Mouse (Mus musculus) left cerebral cortex, postnatal 4 days (tissue): ENCODE measurements at regions not wholly inside any gene's neighbourhood (a gene's known extent, or its start where the extent isn't known, plus 50 kb on each side); places are given as distances from the start of the nearest gene placed in this dataset. TPM values are rescaled to one million over a fixed set of nuclear protein-coding genes. Genes with fewer than 3 reads are reported as not detected.

Experiments
- DNase-seq: peaks from one replicate; pipeline ENCODE4 v3.0.0-alpha.2; 2022
- intact Hi-C: fragments of 180-260 bp; cut with DNase I; formaldehyde crosslinking; loops from one replicate; pipeline ENCODE4 v1.15.1; 2025
- microRNA-seq: library from miRNA; unstranded; fragments of <30 nt; microRNA quantifications from one replicate; pipeline ENCODE4 v1.2.0, GENCODE M21; 2022

DNA sequence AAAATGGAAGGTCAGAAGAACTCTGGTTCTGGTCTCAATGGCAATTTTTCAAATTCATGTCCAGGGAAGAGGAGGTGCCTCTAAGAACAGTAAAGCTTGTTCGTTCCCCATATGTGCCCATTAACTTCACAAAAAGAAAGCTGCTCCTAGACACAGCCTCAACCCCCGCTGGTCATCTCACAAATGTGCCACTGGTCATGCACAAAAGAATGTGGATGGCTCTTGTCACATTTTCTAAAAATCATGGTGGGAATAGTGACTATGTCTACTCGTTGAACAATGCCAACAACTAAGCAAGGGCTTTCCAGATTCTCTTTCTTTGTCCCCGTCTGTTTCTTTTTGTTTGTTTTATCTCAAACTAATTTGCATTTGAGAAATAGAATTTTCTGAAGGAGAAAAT lies 510.3 kb upstream of the Mms22l start:
- DNase-seq, result no peak
- intact Hi-C loops, result no loop called here

DNA sequence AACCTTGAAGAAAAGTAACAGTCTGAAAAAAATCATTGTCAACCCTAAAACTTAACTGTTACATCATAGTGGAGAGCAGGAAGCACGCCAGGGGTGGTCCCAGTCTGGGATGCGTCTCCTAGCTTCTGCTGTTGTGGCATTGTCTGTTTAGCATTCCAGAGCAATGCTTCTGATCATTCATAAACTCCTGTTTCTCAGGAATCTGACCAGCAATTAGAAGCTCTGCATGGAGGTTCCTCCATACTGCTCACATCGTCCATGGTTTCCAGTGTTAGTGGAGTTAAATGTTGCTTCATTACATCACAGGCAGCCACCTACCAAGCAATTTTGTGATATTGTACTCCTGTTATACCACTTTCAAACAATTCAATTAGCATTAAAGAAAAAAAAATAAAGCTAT lies 502.4 kb upstream of the Mms22l start:
- intact Hi-C loops, result no loop called here
- no peak for DNase-seq

DNA sequence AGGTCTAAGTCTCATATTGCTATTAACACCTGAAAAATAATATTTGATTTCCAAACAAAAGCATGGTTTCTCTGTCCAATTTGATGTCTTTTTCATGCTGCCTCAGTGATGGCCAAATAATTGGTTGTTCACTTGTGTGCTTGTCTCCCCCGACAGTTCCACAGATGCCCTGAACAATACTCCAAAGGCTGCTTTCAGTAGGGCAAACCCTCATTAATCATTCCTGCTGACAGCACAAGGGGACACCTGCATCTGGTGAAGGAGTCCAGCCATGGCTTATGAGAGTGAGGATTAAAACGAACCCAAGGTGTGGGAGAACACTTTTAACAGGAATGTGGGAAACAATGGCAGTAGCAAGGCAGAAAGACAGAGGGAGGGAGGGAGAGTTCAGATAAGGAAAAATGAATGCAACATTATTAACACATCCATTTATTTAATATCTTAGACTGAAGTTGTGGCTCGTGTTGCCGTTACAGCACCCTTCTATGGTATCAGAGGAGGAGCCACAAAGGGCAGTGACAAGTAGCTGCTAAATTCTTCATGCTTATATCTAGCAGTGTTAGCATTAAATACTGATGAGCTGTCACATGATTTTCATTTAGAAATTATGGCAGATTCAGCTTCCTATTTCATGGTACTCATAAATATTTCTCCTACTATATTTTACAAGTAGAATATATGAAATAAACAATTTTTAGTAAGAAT lies 501.8 kb upstream of the Mms22l start:
- DNase-seq, result no peak
- intact Hi-C loops, result no loop called here

DNA sequence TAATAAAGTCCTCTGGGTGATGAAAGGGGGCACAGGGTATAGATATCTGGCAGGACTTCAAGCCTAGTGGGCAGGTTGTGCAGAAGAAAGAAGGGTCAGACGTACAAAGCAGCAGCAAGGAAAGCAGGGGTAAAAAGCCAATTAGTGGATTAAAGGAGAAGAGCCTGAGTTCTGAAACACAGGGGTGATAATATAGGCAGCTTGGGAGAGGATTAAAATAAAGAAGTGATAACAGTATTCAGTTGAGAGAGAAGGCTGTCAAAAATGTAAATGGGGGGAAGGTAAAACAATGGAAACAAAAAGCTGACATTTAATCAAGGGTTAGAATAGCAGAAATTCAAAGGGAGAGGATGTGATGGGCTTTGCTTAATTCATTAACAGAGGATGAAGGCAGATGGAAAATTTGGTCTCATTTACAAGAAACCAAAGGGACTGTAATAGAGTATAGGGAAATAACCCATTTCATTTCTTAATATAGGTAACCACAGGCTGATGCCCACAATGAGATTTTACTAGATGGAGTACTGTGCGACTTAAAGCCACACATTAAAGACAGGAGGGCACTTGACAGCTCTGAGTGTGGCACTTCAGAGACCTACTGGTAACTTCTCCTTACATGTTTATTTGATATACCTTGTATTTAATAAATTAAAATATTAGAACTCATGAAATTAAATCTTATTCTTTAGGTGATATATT lies 489.8 kb upstream of the Mms22l start:
- DNase-seq, result no peak
- intact Hi-C loops, result no loop called here

DNA sequence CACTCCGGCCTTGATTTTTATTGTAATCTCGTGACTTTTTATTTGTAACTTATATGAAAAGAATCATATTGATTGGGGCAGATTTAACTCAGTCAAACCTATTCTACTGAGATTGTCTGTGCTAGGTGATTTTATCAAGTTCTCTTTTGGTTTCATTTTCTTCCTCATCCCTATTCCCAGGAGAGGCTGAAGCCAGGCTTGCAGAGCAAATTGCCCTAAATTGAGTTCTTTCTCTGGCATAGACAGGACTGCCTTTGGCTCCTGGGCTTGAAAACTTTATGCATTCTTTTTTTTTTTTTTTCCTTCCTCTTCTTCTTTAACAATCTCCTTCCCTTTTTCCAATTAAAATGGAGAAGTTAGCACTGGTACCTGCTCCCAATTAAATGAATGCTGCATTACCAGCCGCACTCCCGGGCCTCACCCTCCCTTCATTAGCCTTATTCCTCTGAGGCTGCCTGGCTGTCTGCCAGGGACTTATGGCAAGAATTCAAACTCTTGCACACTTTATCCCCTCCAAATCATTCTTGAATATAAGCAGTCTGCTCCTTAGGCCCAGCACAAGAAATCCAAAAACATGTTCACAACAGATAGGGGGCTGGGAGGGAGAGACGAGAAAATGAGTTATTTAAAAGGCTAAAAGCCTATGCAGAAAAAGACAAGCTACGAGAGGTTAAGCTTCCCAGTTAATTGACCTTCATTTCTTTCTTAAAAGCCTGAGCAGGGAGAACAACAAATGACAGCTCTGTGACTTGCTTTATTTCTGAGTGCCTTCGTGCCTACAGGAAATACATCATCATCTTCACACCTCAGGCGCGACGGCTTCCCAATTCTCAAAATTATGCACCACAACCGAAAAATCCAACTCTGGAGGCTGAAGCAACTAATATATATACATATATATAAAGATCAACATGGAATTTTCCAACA lies 476.8 kb upstream of the Mms22l start:
- intact Hi-C loops, result no loop called here
- peak; percentile 82 for DNase-seq

Small RNA genes in the stretch of these regions (microRNA-seq; reads per million reads assigned to microRNA genes)
- gene Gm25978, result not detected
